Mouse (Mus musculus): ENCODE measurements at regions not wholly inside any gene's neighbourhood (a gene's known extent, or its start where the extent isn't known, plus 50 kb on each side); places are given as distances from the start of the nearest gene placed in this dataset.

DNA sequence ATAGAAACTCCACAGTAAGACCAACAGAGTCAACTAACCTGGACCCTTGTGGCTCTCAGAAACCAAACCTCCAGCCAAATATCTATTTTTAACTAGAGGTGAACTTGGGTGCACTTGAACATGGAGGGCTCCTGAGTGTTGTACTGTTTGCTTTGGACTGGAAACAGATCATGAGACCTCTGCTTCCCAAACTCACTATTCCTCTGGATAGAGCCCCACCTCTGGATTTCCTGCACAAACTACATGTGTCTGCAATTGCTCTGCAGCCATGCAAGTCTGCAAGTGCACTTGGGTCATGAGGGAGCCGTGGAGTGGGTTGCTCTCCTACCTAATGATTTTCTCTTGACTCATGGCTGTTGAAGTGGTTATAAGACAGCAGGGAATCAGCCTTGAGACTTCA lies 759.9 kb upstream of the Fam160b2 start:
- Histone ChIP-seq H3K4me2 (ENCODE audit: low read length) (no peak overlapping the region), H3K4me1 (replicated peaks; ENCODE audit: control insufficient read depth, insufficient read depth, low read length) (no peaks in the 10 kb centered on the region), H3K27me3 (replicated peaks; ENCODE audit: control insufficient read depth, insufficient read depth, low read length) (no peaks in the 10 kb centered on the region), H3K27ac (ENCODE audit: low read length) (no peak overlapping the region), H3K9ac (replicated peaks; ENCODE audit: low read depth, low read length) (no peak overlapping the region), H3K36me3 (ENCODE audit: control insufficient read depth, insufficient read depth) (no peaks in the 10 kb centered on the region), H3K4me3 (replicated peaks; ENCODE audit: low read length) (no peak overlapping the region), H3K9me3 (ENCODE audit: control insufficient read depth, low read length) (no peaks in the 10 kb centered on the region)
- 83% methylated on average over 1 of the region's 1 CpGs for WGBS
- ATAC-seq, result no peak

GRCm38 (mm10) chr14:71338219-71338618 lies 738.6 kb upstream of the Fam160b2 start:
- no peak overlapping the region for H3K4me3 ChIP-seq (replicated peaks; ENCODE audit: low read length)
- H3K4me2 ChIP-seq (ENCODE audit: low read length), result no peak overlapping the region
- WGBS, result 91% methylated on average over 5 of the region's 5 CpGs
- H3K9ac ChIP-seq (replicated peaks; ENCODE audit: low read depth, low read length), result no peak overlapping the region
- no peaks in the 10 kb centered on the region for H3K9me3 ChIP-seq (ENCODE audit: control insufficient read depth, low read length)
- no peaks in the 10 kb centered on the region for H3K4me1 ChIP-seq (replicated peaks; ENCODE audit: control insufficient read depth, insufficient read depth, low read length)
- no peaks in the 10 kb centered on the region for H3K27me3 ChIP-seq (replicated peaks; ENCODE audit: control insufficient read depth, insufficient read depth, low read length)
- H3K27ac ChIP-seq (ENCODE audit: low read length), result no peak overlapping the region
- H3K36me3 ChIP-seq (ENCODE audit: control insufficient read depth, insufficient read depth), result no peaks in the 10 kb centered on the region
- no peak for ATAC-seq

DNA sequence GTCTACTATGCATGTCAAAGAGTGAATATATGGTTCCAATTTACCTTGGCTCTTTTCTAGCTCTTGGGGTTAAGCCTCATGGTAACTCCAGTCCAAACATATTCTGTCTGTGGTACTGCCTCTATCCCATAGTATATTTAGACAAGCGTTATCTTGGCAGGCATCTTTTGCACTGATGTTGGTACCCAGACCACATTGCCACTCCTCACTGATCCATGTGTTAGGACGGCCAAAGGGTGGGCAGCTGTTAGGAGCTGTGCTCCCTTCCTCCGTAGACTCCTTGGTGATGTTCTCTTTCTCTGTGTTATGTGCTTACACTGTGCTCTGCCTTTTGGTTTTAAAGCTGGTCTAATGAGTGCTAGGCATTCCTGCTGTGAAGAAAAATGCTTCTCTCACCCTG lies 737.3 kb upstream of the Fam160b2 start:
- Histone ChIP-seq H3K4me3 (replicated peaks; ENCODE audit: low read length) (no peak overlapping the region), H3K27me3 (replicated peaks; ENCODE audit: control insufficient read depth, insufficient read depth, low read length) (no peaks in the 10 kb centered on the region), H3K9ac (replicated peaks; ENCODE audit: low read depth, low read length) (no peak overlapping the region), H3K36me3 (ENCODE audit: control insufficient read depth, insufficient read depth) (no peaks in the 10 kb centered on the region), H3K4me2 (ENCODE audit: low read length) (no peak overlapping the region), H3K4me1 (replicated peaks; ENCODE audit: control insufficient read depth, insufficient read depth, low read length) (no peaks in the 10 kb centered on the region), H3K27ac (ENCODE audit: low read length) (no peak overlapping the region), H3K9me3 (ENCODE audit: control insufficient read depth, low read length) (no peaks in the 10 kb centered on the region)
- ATAC-seq, result no peak
- 81% methylated on average over 3 of the region's 3 CpGs for WGBS

- H3K9me3 ChIP-seq (ENCODE audit: control insufficient read depth, low read length), result no peaks in the 10 kb centered on the region
- no peak overlapping the region for H3K4me3 ChIP-seq (replicated peaks; ENCODE audit: low read length)
- H3K4me1 ChIP-seq (replicated peaks; ENCODE audit: control insufficient read depth, insufficient read depth, low read length), result no peaks in the 10 kb centered on the region
- no peaks in the 10 kb centered on the region for H3K36me3 ChIP-seq (ENCODE audit: control insufficient read depth, insufficient read depth)
- no peak for ATAC-seq
- 100% methylated on average over 1 of the region's 1 CpGs for WGBS
- no peak overlapping the region for H3K27ac ChIP-seq (ENCODE audit: low read length)
- H3K4me2 ChIP-seq (ENCODE audit: low read length), result no peak overlapping the region
- H3K27me3 ChIP-seq (replicated peaks; ENCODE audit: control insufficient read depth, insufficient read depth, low read length), result no peaks in the 10 kb centered on the region
- no peak overlapping the region for H3K9ac ChIP-seq (replicated peaks; ENCODE audit: low read depth, low read length)
Measured at GRCm38 (mm10) chr14:71334022-71334421, 734.4 kb upstream of the Fam160b2 start.

DNA sequence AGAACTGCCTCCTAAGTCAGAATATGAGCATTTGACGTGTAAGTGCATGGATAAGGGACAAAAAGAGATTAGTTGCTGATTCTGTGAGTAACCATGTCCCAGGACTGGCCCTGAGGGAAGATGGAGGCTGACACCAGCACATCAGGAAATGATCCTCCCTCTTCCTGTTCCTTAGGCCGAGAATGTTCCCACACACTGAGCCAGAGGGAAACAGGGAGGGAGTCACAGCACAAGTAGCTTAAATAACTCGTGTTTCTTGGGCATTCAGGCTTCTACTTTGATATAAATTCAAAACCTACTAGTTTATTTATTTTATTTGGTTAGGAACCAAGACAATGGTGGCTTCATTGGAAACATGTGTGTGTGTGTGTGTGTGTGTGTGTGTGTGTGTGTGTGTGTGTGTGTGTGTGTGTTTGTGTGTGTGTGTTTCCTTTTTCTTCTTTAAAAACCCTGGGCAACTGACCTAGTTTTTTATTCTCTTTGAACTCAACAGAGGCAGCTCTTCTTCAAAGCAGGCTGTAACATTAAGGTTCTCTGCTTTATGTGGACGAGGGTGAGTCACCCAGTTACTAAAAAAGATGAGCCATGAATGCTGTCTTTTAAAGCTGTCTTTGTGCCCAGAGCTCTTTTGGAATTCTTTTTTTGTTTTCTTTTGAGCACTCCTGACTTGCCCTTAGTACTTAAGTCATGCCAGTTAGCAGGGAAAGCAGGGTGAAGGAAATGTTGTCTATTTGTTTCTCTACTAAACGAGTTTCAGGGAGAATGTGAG lies 730.4 kb upstream of the Fam160b2 start:
- Histone ChIP-seq H3K27me3 (replicated peaks; ENCODE audit: control insufficient read depth, insufficient read depth, low read length) (no peaks in the 10 kb centered on the region), H3K4me2 (ENCODE audit: low read length) (no peak overlapping the region), H3K27ac (ENCODE audit: low read length) (no peak overlapping the region), H3K9ac (replicated peaks; ENCODE audit: low read depth, low read length) (no peak overlapping the region), H3K9me3 (ENCODE audit: control insufficient read depth, low read length) (no peaks in the 10 kb centered on the region), H3K4me3 (replicated peaks; ENCODE audit: low read length) (no peak overlapping the region), H3K4me1 (replicated peaks; ENCODE audit: control insufficient read depth, insufficient read depth, low read length) (no peaks in the 10 kb centered on the region), H3K36me3 (ENCODE audit: control insufficient read depth, insufficient read depth) (no peaks in the 10 kb centered on the region)
- WGBS, result 45% methylated on average over 5 of the region's 5 CpGs
- no peak for ATAC-seq

GRCm38 (mm10) chr14:71327621-71328020 lies 728.0 kb upstream of the Fam160b2 start:
- Histone ChIP-seq H3K27me3 (replicated peaks; ENCODE audit: control insufficient read depth, insufficient read depth, low read length) (no peaks in the 10 kb centered on the region), H3K9me3 (ENCODE audit: control insufficient read depth, low read length) (no peaks in the 10 kb centered on the region), H3K27ac (ENCODE audit: low read length) (no peak overlapping the region), H3K4me3 (replicated peaks; ENCODE audit: low read length) (no peak overlapping the region), H3K9ac (replicated peaks; ENCODE audit: low read depth, low read length) (no peak overlapping the region), H3K4me1 (replicated peaks; ENCODE audit: control insufficient read depth, insufficient read depth, low read length) (no peaks in the 10 kb centered on the region), H3K36me3 (ENCODE audit: control insufficient read depth, insufficient read depth) (no peaks in the 10 kb centered on the region), H3K4me2 (ENCODE audit: low read length) (no peak overlapping the region)
- no peak for ATAC-seq

GRCm38 (mm10) chr14:71326521-71327105 lies 727.0 kb upstream of the Fam160b2 start:
- H3K36me3 ChIP-seq (ENCODE audit: control insufficient read depth, insufficient read depth), result no peaks in the 10 kb centered on the region
- H3K27me3 ChIP-seq (replicated peaks; ENCODE audit: control insufficient read depth, insufficient read depth, low read length), result no peaks in the 10 kb centered on the region
- no peaks in the 10 kb centered on the region for H3K9me3 ChIP-seq (ENCODE audit: control insufficient read depth, low read length)
- no peak overlapping the region for H3K27ac ChIP-seq (ENCODE audit: low read length)
- ATAC-seq, result no peak
- H3K4me1 ChIP-seq (replicated peaks; ENCODE audit: control insufficient read depth, insufficient read depth, low read length), result no peaks in the 10 kb centered on the region
- H3K4me3 ChIP-seq (replicated peaks; ENCODE audit: low read length), result no peak overlapping the region
- H3K4me2 ChIP-seq (ENCODE audit: low read length), result no peak overlapping the region
- no peak overlapping the region for H3K9ac ChIP-seq (replicated peaks; ENCODE audit: low read depth, low read length)
- 94% methylated on average over 2 of the region's 2 CpGs for WGBS

DNA sequence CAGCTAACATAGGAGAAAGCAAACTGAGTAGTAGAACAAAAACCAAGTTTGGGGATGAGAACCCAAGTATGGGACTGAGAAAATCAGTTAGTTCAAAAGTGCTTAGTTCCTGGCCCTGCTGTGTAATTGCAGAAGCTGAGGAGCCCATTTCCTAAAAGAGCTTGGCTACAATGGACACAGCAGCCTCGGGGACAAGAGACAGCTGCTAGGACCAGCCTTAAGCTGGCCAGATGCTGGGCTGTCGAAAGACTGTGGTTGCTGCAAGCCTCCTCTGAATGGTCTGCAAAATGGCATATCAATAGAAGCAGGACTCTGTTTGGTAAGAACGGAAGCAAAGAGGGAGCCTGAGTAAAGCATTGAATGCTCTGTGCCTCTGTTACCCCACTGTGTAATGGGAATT lies 715.6 kb upstream of the Fam160b2 start:
- no peak for ATAC-seq
- Histone ChIP-seq H3K36me3 (ENCODE audit: control insufficient read depth, insufficient read depth) (no peaks in the 10 kb centered on the region), H3K27ac (ENCODE audit: low read length) (no peak overlapping the region), H3K9me3 (ENCODE audit: control insufficient read depth, low read length) (no peaks in the 10 kb centered on the region), H3K9ac (replicated peaks; ENCODE audit: low read depth, low read length) (no peak overlapping the region), H3K27me3 (replicated peaks; ENCODE audit: control insufficient read depth, insufficient read depth, low read length) (no peaks in the 10 kb centered on the region), H3K4me3 (replicated peaks; ENCODE audit: low read length) (no peak overlapping the region), H3K4me2 (ENCODE audit: low read length) (no peak overlapping the region), H3K4me1 (replicated peaks; ENCODE audit: control insufficient read depth, insufficient read depth, low read length) (no peaks in the 10 kb centered on the region)
- WGBS, result 59% methylated on average over 3 of the region's 3 CpGs

GRCm38 (mm10) chr14:71299755-71300154 lies 700.1 kb upstream of the Fam160b2 start:
- H3K9ac ChIP-seq (replicated peaks; ENCODE audit: low read depth, low read length), result no peak overlapping the region
- no peaks in the 10 kb centered on the region for H3K36me3 ChIP-seq (ENCODE audit: control insufficient read depth, insufficient read depth)
- H3K4me2 ChIP-seq (ENCODE audit: low read length), result no peak overlapping the region
- H3K4me3 ChIP-seq (replicated peaks; ENCODE audit: low read length), result no peak overlapping the region
- no peak for ATAC-seq
- no peaks in the 10 kb centered on the region for H3K4me1 ChIP-seq (replicated peaks; ENCODE audit: control insufficient read depth, insufficient read depth, low read length)
- no peaks in the 10 kb centered on the region for H3K9me3 ChIP-seq (ENCODE audit: control insufficient read depth, low read length)
- H3K27ac ChIP-seq (ENCODE audit: low read length), result no peak overlapping the region
- WGBS, result 61% methylated on average over 6 of the region's 6 CpGs
- H3K27me3 ChIP-seq (replicated peaks; ENCODE audit: control insufficient read depth, insufficient read depth, low read length), result no peaks in the 10 kb centered on the region

Data from forebrain, embryonic 16.5 days (tissue).